In the genomic region with DNA sequence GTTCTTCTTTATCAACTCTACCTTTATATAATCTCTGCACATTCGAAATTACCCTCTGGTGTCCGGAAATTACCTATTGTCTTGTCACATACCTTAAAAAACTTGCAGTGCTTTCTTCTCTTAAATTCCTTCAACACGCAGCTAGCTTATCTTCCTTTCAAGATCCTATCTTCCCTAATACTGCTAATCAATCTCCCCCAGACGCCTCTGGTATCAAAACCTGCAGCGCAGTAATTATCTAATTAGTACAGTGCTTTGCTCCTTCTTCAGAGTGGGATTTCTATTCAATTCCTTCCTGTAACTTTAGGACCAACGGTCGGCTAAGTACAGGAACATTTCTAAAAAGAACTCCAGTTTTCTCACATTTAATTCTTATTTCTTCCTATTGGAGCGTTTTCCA, we compare ENCODE assay signal across 8 mouse cellular contexts. TPM values are rescaled to one million over a fixed set of nuclear protein-coding genes. Genes with fewer than 3 reads are reported as not detected.
DNase-seq lines count a peak whose midpoint lies in the region; ATAC-seq and TF ChIP-seq lines count a peak whose summit lies in the region.

No protein-coding gene starts in this region.

- no peak for DNase-seq in heart, postnatal 14 days
- peak; percentile 68 for DNase-seq in MEL (ENCODE audit: low read depth, low spot score)
- DNase-seq in hindbrain, embryonic 11.5 days (ENCODE audit: low spot score), result no peak
- DNase-seq in frontal cortex, postnatal 25 days (ENCODE audit: low spot score in 2 of 2), result no peak

- WGBS in heart, embryonic 14.5 days, result 5% methylated on average over 8 of the region's 8 CpGs
- 10% methylated on average over 8 of the region's 8 CpGs for WGBS in hindbrain, embryonic 11.5 days
- 2% methylated on average over 8 of the region's 8 CpGs for WGBS in macrophage (ENCODE audit: missing documents)

- peak overlapping the region; percentile 65 to 94 for H3K4me3 ChIP-seq in heart, embryonic 14.5 days (ENCODE audit: control insufficient read depth in 1 of 2, insufficient read depth in 1 of 2, low read depth in 1 of 2, low read length in 2 of 2)
- H3K4me3 ChIP-seq in MEL (ENCODE audit: control insufficient read depth in 1 of 2, insufficient read depth in 1 of 2, low read depth in 2 of 2, low read length in 2 of 2) (peak overlapping the region; percentile 83 to 93), macrophage (ENCODE audit: inconsistent target) (peak overlapping the region; percentile 97)
- H3K4me3 ChIP-seq in hindbrain, embryonic 11.5 days (ENCODE audit: low read depth, low read length), result peak overlapping the region; percentile 85

- peaks cover 24% of the 10 kb centered on the region for H3K36me3 ChIP-seq in heart, embryonic 14.5 days (ENCODE audit: control insufficient read depth, insufficient read depth, low read length)
- peaks cover 38 to 42% of the 10 kb centered on the region in 2 experiments for H3K36me3 ChIP-seq in MEL (ENCODE audit: control insufficient read depth in 1 of 2, insufficient read depth in 2 of 2, low read length in 2 of 2)
- H3K36me3 ChIP-seq in hindbrain, embryonic 11.5 days (ENCODE audit: control insufficient read depth, insufficient read depth, low read length), result no peaks in the 10 kb centered on the region
- peaks cover 4% of the 10 kb centered on the region for H3K36me3 ChIP-seq in macrophage (ENCODE audit: inconsistent target)

- peaks cover 0 to 26% of the 10 kb centered on the region in 2 experiments; a peak in 2 of 4 replicates for H3K4me1 ChIP-seq in heart, embryonic 14.5 days (ENCODE audit: control insufficient read depth in 2 of 2, insufficient read depth in 2 of 2, low read length in 2 of 2)
- H3K4me1 ChIP-seq in MEL (ENCODE audit: control insufficient read depth in 1 of 2, insufficient read depth in 2 of 2, low read length in 2 of 2), result peaks cover 16 to 18% of the 10 kb centered on the region in 2 experiments
- no peaks in the 10 kb centered on the region; the same call in 1 of the 2 replicates for H3K4me1 ChIP-seq in hindbrain, embryonic 11.5 days (replicated peaks; ENCODE audit: control insufficient read depth, insufficient read depth, low read length)

- intact Hi-C loops in heart, postnatal 14 days (cut with DNase I), result loop anchor here (5.0 kb wide), 2 partner anchors 79 to 451 kb away; partner anchors contain the start of genes Mtmr2 and Sesn3

- TF ChIP-seq RAD21 in MEL (IDR thresholded peaks at IDR 0.05; ENCODE audit: low read depth, low read length), result no peak

- no peaks in the 10 kb centered on the region for H3K27me3 ChIP-seq in heart, embryonic 14.5 days (ENCODE audit: control insufficient read depth, insufficient read depth, low read length)
- H3K27me3 ChIP-seq in MEL (ENCODE audit: control insufficient read depth in 1 of 2, insufficient read depth in 2 of 2, low read length in 2 of 2), result no peaks in the 10 kb centered on the region
- no peaks in the 10 kb centered on the region for H3K27me3 ChIP-seq in hindbrain, embryonic 11.5 days (ENCODE audit: control insufficient read depth, insufficient read depth, low read length)

- H3K4me2 ChIP-seq in heart, embryonic 14.5 days (ENCODE audit: low read length), result peak overlapping the region; percentile 74
- H3K4me2 ChIP-seq in hindbrain, embryonic 11.5 days (replicated peaks; ENCODE audit: low read depth, low read length), result peak overlapping the region; percentile 47

- H3K79me2 ChIP-seq in MEL (ENCODE audit: control insufficient read depth, insufficient read depth, low read length, poor library complexity), result peaks cover 51% of the 10 kb centered on the region
- H3K79me2 ChIP-seq in macrophage (ENCODE audit: inconsistent target), result peaks cover 84% of the 10 kb centered on the region

- peak overlapping the region; percentile 85 for H3K9ac ChIP-seq in heart, embryonic 14.5 days (ENCODE audit: low read length)
- H3K9ac ChIP-seq in MEL (ENCODE audit: control insufficient read depth, low read depth, low read length, poor library complexity, severe bottlenecking), result peak overlapping the region; percentile 84
- peak overlapping the region; percentile 91 for H3K9ac ChIP-seq in hindbrain, embryonic 11.5 days (ENCODE audit: low read depth, low read length)

- no peak for TF ChIP-seq EP300 in MEL (IDR thresholded peaks at IDR 0.05; ENCODE audit: low read depth in 1 of 2, low read length in 2 of 2)

- peak overlapping the region; percentile 91 to 97 for H3K27ac ChIP-seq in heart, embryonic 14.5 days (replicated peaks in 1 of 2; ENCODE audit: control insufficient read depth in 1 of 2, insufficient read depth in 1 of 2, low read depth in 2 of 2, low read length in 2 of 2)
- H3K27ac ChIP-seq in MEL (ENCODE audit: control insufficient read depth, low read depth, low read length), result peak overlapping the region; percentile 83
- peak overlapping the region; percentile 97 for H3K27ac ChIP-seq in hindbrain, embryonic 11.5 days (ENCODE audit: low read depth, low read length)
- peak overlapping the region; percentile 85 for H3K27ac ChIP-seq in macrophage

- ATAC-seq in heart, embryonic 14.5 days (ENCODE audit: insufficient number of reproducible peaks, insufficient read depth, low FRiP score, low read depth), result no peak
- ATAC-seq in hindbrain, embryonic 11.5 days (ENCODE audit: low FRiP score), result no peak
- no peak for ATAC-seq in granulocyte monocyte progenitor cell, adult 5-6 weeks (replicated peaks; ENCODE audit: poor library complexity, severe bottlenecking)
- ATAC-seq in cerebellum, adult (ENCODE audit: insufficient number of reproducible peaks, low FRiP score, low TSS enrichment), result no peak

- TF ChIP-seq CTCF in MEL (IDR thresholded peaks at IDR 0.05 in 2 of 3, conservative IDR thresholded peaks at IDR 0.05 in 1 of 3; ENCODE audit: control insufficient read depth in 1 of 3, insufficient read depth in 1 of 3, low read depth in 2 of 3, low read length in 3 of 3, poor library complexity in 1 of 3, severe bottlenecking in 1 of 3), result no peak

- no peak for TF ChIP-seq POLR2A in MEL (IDR thresholded peaks at IDR 0.05; ENCODE audit: control insufficient read depth in 1 of 2, insufficient read depth in 1 of 2, low read depth in 1 of 2, low read length in 2 of 2, poor library complexity in 1 of 2)

- H3K9me3 ChIP-seq in heart, embryonic 14.5 days (ENCODE audit: control insufficient read depth, low read length), result no peaks in the 10 kb centered on the region
- H3K9me3 ChIP-seq in MEL (replicated peaks; ENCODE audit: insufficient read depth, low read length), result no peaks in the 10 kb centered on the region
- H3K9me3 ChIP-seq in hindbrain, embryonic 11.5 days (ENCODE audit: control insufficient read depth, low read length), result no peaks in the 10 kb centered on the region

TF ChIP-seq in MEL, 35 proteins besides CTCF, POLR2A, EP300 and RAD21:
- TF ChIP-seq TAL1 (IDR thresholded peaks at IDR 0.05; ENCODE audit: low read length), result peak; percentile 85
- no peak for TF ChIP-seq E2F4 (IDR thresholded peaks at IDR 0.05; ENCODE audit: borderline replicate concordance, low read depth, low read length)

RNA-seq across cellular contexts. Expression of gene Cep57, which starts 1.0 kb away (rescaled TPM):
- 39.5 and 42.0 TPM in 2 replicates for polyA plus RNA-seq in heart, embryonic 14.5 days (2014; fragmentation: Nextera tagmentation; extraction: Ambion mirVana)
- total RNA-seq in heart, postnatal 14 days (2021), result 10 to 100 TPM; 14.0 to 14.1 TPM
- total RNA-seq in MEL (2012; rRNA removed), result 89.3 and 98.7 TPM in 2 replicates
- polyA plus RNA-seq in MEL (2012; ENCODE audit: insufficient read depth in 1 of 2, insufficient read length in 2 of 2, low read depth in 1 of 2, low replicate concordance in 2 of 2, missing spikeins in 1 of 2), result 100 to 1,000 TPM; 119 to 142 TPM
- 60.2 and 66.1 TPM in 2 replicates for polyA plus RNA-seq in hindbrain, embryonic 11.5 days (2014; fragmentation: Nextera tagmentation; extraction: Ambion mirVana)
- 10 to 100 TPM; 18.2 to 78.5 (median 41.8) TPM for total RNA-seq in macrophage (2018; cell fraction: chromatin; rRNA removed)
- total RNA-seq in macrophage (2018; cell fraction: cytosol; rRNA removed), result 10 to 100 TPM in 25 of 26 experiments, 1 to 10 TPM in 1; 8.5 to 18.5 (median 14.5) TPM
- 10 to 100 TPM; 12.2 to 59.9 (median 26.7) TPM for total RNA-seq in macrophage (2018; cell fraction: nucleus; rRNA removed)
- polyA plus RNA-seq in macrophage (2018), result 16.4 to 23.9 TPM (median 18.0 TPM) in 3 replicates
- 45.5 and 51.4 TPM in 2 replicates for total RNA-seq in granulocyte monocyte progenitor cell, adult 5-6 weeks (2014; fragmentation: Nextera tagmentation)
- 82.0 and 83.2 TPM in 2 replicates for total RNA-seq in granulocyte monocyte progenitor cell, adult 5-6 weeks (2017)

RNA-seq across cellular contexts. Expression of gene Fam76b, which starts 1.6 kb away (rescaled TPM):
- 18.4 and 20.4 TPM in 2 replicates for polyA plus RNA-seq in heart, embryonic 14.5 days (2014; fragmentation: Nextera tagmentation; extraction: Ambion mirVana)
- total RNA-seq in heart, postnatal 14 days (2021), result 10 to 100 TPM; 15.7 to 16.7 TPM
- 27.9 and 32.3 TPM in 2 replicates for total RNA-seq in MEL (2012; rRNA removed)
- polyA plus RNA-seq in MEL (2012; ENCODE audit: insufficient read depth in 1 of 2, insufficient read length in 2 of 2, low read depth in 1 of 2, low replicate concordance in 2 of 2, missing spikeins in 1 of 2), result 10 to 100 TPM; 39.2 to 43.8 TPM
- 30.2 and 33.8 TPM in 2 replicates for polyA plus RNA-seq in hindbrain, embryonic 11.5 days (2014; fragmentation: Nextera tagmentation; extraction: Ambion mirVana)
- total RNA-seq in macrophage (2018; cell fraction: chromatin; rRNA removed), result 100 to 1,000 TPM in 18 of 26 experiments, 10 to 100 TPM in 8; 58.5 to 185 (median 118) TPM
- 10 to 100 TPM in 20 of 26 experiments, 1 to 10 TPM in 6; 5.4 to 21.2 (median 13.2) TPM for total RNA-seq in macrophage (2018; cell fraction: cytosol; rRNA removed)
- total RNA-seq in macrophage (2018; cell fraction: nucleus; rRNA removed), result 100 to 1,000 TPM in 5 of 26 experiments, 10 to 100 TPM in 21; 41.4 to 127 (median 68.7) TPM
- 16.5 to 19.2 TPM (median 17.6 TPM) in 3 replicates for polyA plus RNA-seq in macrophage (2018)
- total RNA-seq in granulocyte monocyte progenitor cell, adult 5-6 weeks (2014; fragmentation: Nextera tagmentation), result 49.7 and 59.8 TPM in 2 replicates
- total RNA-seq in granulocyte monocyte progenitor cell, adult 5-6 weeks (2017), result 43.6 and 49.9 TPM in 2 replicates
